Mouse (Mus musculus) MEL (cell line): ENCODE measurements around the gene Myef2. TPM values are rescaled to one million over a fixed set of nuclear protein-coding genes. Genes with fewer than 3 reads are reported as not detected.

Source experiments
- DNase-seq: peaks from one replicate; pipeline ENCODE4 v3.0.0; 2011; ENCODE audit warnings: low read depth, low spot score
- H3K27ac ChIP-seq: 2 replicates; pipeline ENCODE4 v1.5.1; 2012; ENCODE audit warnings: low read depth, mild to moderate bottlenecking, control low read depth, low read length, moderate library complexity; ENCODE audit not compliant: control insufficient read depth
- H3K27me3 ChIP-seq, 2 experiments: fragments of 150-350 bp in 1 of 2; sonication (generic) in 1 of 2; 2 replicates each; pipeline ENCODE4 v1.6.1; 2012; ENCODE audit warnings: low read length in 2 of 2, mild to moderate bottlenecking in 2 of 2, improper control_type of control experiment in 1 of 2, moderate library complexity in 1 of 2; ENCODE audit not compliant: insufficient read depth in 2 of 2, control insufficient read depth in 1 of 2
- H3K36me3 ChIP-seq, 2 experiments: 2 replicates each; pipeline ENCODE4 v1.6.1; 2012 to 2014; ENCODE audit warnings: low read length in 2 of 2, improper control_type of control experiment in 1 of 2, inconsistent platforms in 1 of 2, mild to moderate bottlenecking in 1 of 2; ENCODE audit not compliant: insufficient read depth in 2 of 2, control insufficient read depth in 1 of 2
- H3K4me1 ChIP-seq, 2 experiments: fragments of 150-350 bp in 1 of 2; sonication (generic) in 1 of 2; 2 replicates each; pipeline ENCODE4 v1.6.1; 2012; ENCODE audit warnings: low read length in 2 of 2, improper control_type of control experiment in 1 of 2, mild to moderate bottlenecking in 1 of 2; ENCODE audit not compliant: insufficient read depth in 2 of 2, control insufficient read depth in 1 of 2
- H3K4me3 ChIP-seq, 2 experiments: fragments of 150-350 bp in 1 of 2; sonication (generic) in 1 of 2; 2 replicates each; pipeline ENCODE4 v1.5.1; 2012; ENCODE audit warnings: low read depth in 2 of 2, low read length in 2 of 2, mild to moderate bottlenecking in 2 of 2, moderate library complexity in 2 of 2, control low read depth in 1 of 2, improper control_type of control experiment in 1 of 2; ENCODE audit not compliant: control insufficient read depth in 1 of 2, insufficient read depth in 1 of 2
- H3K79me2 ChIP-seq: 2 replicates; pipeline ENCODE4 v1.6.1; 2012; ENCODE audit warnings: mild to moderate bottlenecking, low read length, moderate library complexity; ENCODE audit not compliant: control insufficient read depth, poor library complexity, insufficient read depth
- H3K9ac ChIP-seq: 2 replicates; pipeline ENCODE4 v1.6.1; 2012; ENCODE audit warnings: low read depth, mild to moderate bottlenecking, control low read depth, low read length, moderate library complexity; ENCODE audit not compliant: control insufficient read depth, poor library complexity, severe bottlenecking
- H3K9me3 ChIP-seq: fragments of 150-350 bp; sonication (generic); replicated peaks from 2 replicates; pipeline ENCODE4 v1.6.1; 2012; ENCODE audit warnings: mild to moderate bottlenecking, low read length, improper control_type of control experiment, moderate library complexity; ENCODE audit not compliant: insufficient read depth
- BHLHE40 ChIP-seq: IDR thresholded peaks from 2 replicates; pipeline ENCODE4 v1.6.1; 2012; ENCODE audit warnings: low read depth, mild to moderate bottlenecking, inconsistent platforms, low read length, improper control_type of control experiment, borderline replicate concordance
- CHD2 ChIP-seq: IDR thresholded peaks from 2 replicates; pipeline ENCODE4 v1.6.1; 2011; ENCODE audit warnings: low read length, improper control_type of control experiment
- ELF1 ChIP-seq: IDR thresholded peaks from 2 replicates; pipeline ENCODE4 v1.6.1; 2014; ENCODE audit warnings: low read depth, mild to moderate bottlenecking, inconsistent platforms, low read length, improper control_type of control experiment, moderate library complexity
- EP300 ChIP-seq, 2 experiments: IDR thresholded peaks; 2 replicates each; pipeline ENCODE4 v1.6.1; 2011; ENCODE audit warnings: improper control_type of control experiment in 2 of 2, low read length in 2 of 2, low read depth in 1 of 2, mild to moderate bottlenecking in 1 of 2
- ETS1 ChIP-seq: IDR thresholded peaks from 2 replicates; pipeline ENCODE4 v1.6.1; 2012; ENCODE audit warnings: low read depth, mild to moderate bottlenecking, inconsistent platforms, low read length, improper control_type of control experiment, moderate library complexity
- GATA1 ChIP-seq: IDR thresholded peaks from 2 replicates; pipeline ENCODE4 v1.6.1; 2011; ENCODE audit warnings: low read depth, low read length, improper control_type of control experiment
- HCFC1 ChIP-seq: IDR thresholded peaks from 2 replicates; pipeline ENCODE4 v1.6.1; 2012; ENCODE audit warnings: low read depth, mild to moderate bottlenecking, inconsistent platforms, low read length, improper control_type of control experiment, moderate library complexity
- MAFK ChIP-seq: IDR thresholded peaks from 2 replicates; pipeline ENCODE4 v1.6.1; 2011; ENCODE audit warnings: low read depth, mild to moderate bottlenecking, low read length, improper control_type of control experiment, borderline replicate concordance
- MAZ ChIP-seq: IDR thresholded peaks from 2 replicates; pipeline ENCODE4 v1.6.1; 2012; ENCODE audit warnings: low read depth, mild to moderate bottlenecking, inconsistent platforms, low read length, improper control_type of control experiment
- MXI1 ChIP-seq: IDR thresholded peaks from 2 replicates; pipeline ENCODE4 v1.6.1; 2011; ENCODE audit warnings: mild to moderate bottlenecking, low read depth, low read length, improper control_type of control experiment
- MYC ChIP-seq: IDR thresholded peaks from 2 replicates; pipeline ENCODE4 v1.6.1; 2011; ENCODE audit warnings: low read depth, mild to moderate bottlenecking, low read length, improper control_type of control experiment, moderate library complexity
- NRF1 ChIP-seq: IDR thresholded peaks from 2 replicates; pipeline ENCODE4 v1.6.1; 2014; ENCODE audit warnings: low read depth, mild to moderate bottlenecking, inconsistent platforms, low read length, improper control_type of control experiment, moderate library complexity; ENCODE audit not compliant: poor library complexity, insufficient read depth, severe bottlenecking
- RAD21 ChIP-seq: IDR thresholded peaks from 2 replicates; pipeline ENCODE4 v1.6.1; 2011; ENCODE audit warnings: mild to moderate bottlenecking, low read depth, low read length, improper control_type of control experiment
- RCOR1 ChIP-seq: IDR thresholded peaks from 2 replicates; pipeline ENCODE4 v1.6.1; 2012; ENCODE audit warnings: low read depth, mild to moderate bottlenecking, inconsistent platforms, low read length, improper control_type of control experiment
- SIN3A ChIP-seq: IDR thresholded peaks from 2 replicates; pipeline ENCODE4 v1.6.1; 2012; ENCODE audit warnings: low read length, improper control_type of control experiment, inconsistent platforms
- USF1 ChIP-seq: IDR thresholded peaks from 2 replicates; pipeline ENCODE4 v1.6.1; 2014; ENCODE audit warnings: low read depth, mild to moderate bottlenecking, inconsistent platforms, low read length, improper control_type of control experiment, moderate library complexity
- ZC3H11A ChIP-seq: IDR thresholded peaks from 2 replicates; pipeline ENCODE4 v1.6.1; 2012; ENCODE audit warnings: low read depth, mild to moderate bottlenecking, inconsistent platforms, low read length, improper control_type of control experiment
- polyA plus RNA-seq, 2 experiments: library from polyadenylated mRNA; stranded (reverse) in 1 of 2; unstranded in 1 of 2; fragments of >175 nt in 1 of 2; fragments of >200 nt in 1 of 2; gene quantifications; 2 replicates each; pipeline versions ENCODE4 v1.2.1 to v1.2.4; 2012; ENCODE audit warnings: low replicate concordance in 2 of 2, low read depth in 1 of 2; ENCODE audit not compliant: insufficient read length in 2 of 2, insufficient read depth in 1 of 2, missing spikeins in 1 of 2
- total RNA-seq: library from RNA; depleted of rRNA; stranded (reverse); fragments of 300-350 nt; gene quantifications from 2 replicates; pipeline ENCODE4 v1.2.3, GENCODE M21; 2012

The Myef2 gene
- total and polyA plus RNA-seq, 3 experiments: 38.6 to 84.4 TPM; not detected in 1

GRCm38 (mm10) chr2:125134113-125134512 is 10.7 kb upstream of the Myef2 start:
- Histone ChIP-seq H3K36me3 (no peaks in the 10 kb centered on the region), H3K4me1 (no peaks in the 10 kb centered on the region), H3K79me2 (no peaks in the 10 kb centered on the region), H3K4me3 (no peak overlapping the region), H3K27ac (no peak overlapping the region), H3K27me3 (no peaks in the 10 kb centered on the region; a peak in 2 of 4 replicates), H3K9me3 (no peaks in the 10 kb centered on the region), H3K9ac (no peak overlapping the region)
- no peak for DNase-seq
- no peak for TF ChIP-seq MYC
- TF ChIP-seq EP300 (IDR thresholded peaks at IDR 0.05; ENCODE audit: low read depth in 1 of 2, low read length in 2 of 2): no peak
- TF ChIP-seq MAZ: no peak
- TF ChIP-seq ZC3H11A: no peak
- no peak for TF ChIP-seq ELF1
- TF ChIP-seq CHD2: no peak
- no peak for TF ChIP-seq BHLHE40
- TF ChIP-seq USF1: no peak
- no peak for TF ChIP-seq SIN3A
- TF ChIP-seq MXI1: no peak
- TF ChIP-seq MAFK: no peak
- TF ChIP-seq ETS1: no peak
- no peak for TF ChIP-seq RCOR1
- no peak for TF ChIP-seq NRF1
- no peak for TF ChIP-seq RAD21
- TF ChIP-seq HCFC1: no peak

GRCm38 (mm10) chr2:125126792-125127191 is 3.3 kb upstream of the Myef2 start:
- TF ChIP-seq HCFC1 (no peak), ELF1 (peak; percentile 66), GATA1 (peak; percentile 59), ETS1 (peak; percentile 73)
- TF ChIP-seq, all 39 proteins: peak for 3
- peak overlapping the region in 1 of 2 experiments; percentile 0; a peak in 1 of 4 replicates for H3K4me3 ChIP-seq
- H3K27ac ChIP-seq: no peak overlapping the region
- no peaks in the 10 kb centered on the region for H3K9me3 ChIP-seq
- no peaks in the 10 kb centered on the region; a peak in 1 of 4 replicates for H3K27me3 ChIP-seq
- H3K9ac ChIP-seq: no peak overlapping the region
- H3K36me3 ChIP-seq: peaks cover 0 to 21% of the 10 kb centered on the region in 2 experiments; a peak in 2 of 4 replicates
- peak; percentile 67 for DNase-seq
- peaks cover 2 to 16% of the 10 kb centered on the region in 2 experiments; a peak in 3 of 4 replicates for H3K4me1 ChIP-seq
- peaks cover 19% of the 10 kb centered on the region for H3K79me2 ChIP-seq
